Mouse (Mus musculus): Measurements from ENCODE around the gene Pnpla1. TPM values are rescaled to one million over a fixed set of nuclear protein-coding genes. Genes with fewer than 3 reads are reported as not detected.
"Not testable (repeated sequence)": the region's sequence is repeated elsewhere in the genome, so short reads cannot be mapped to it uniquely, and the experiment has no call there.

Pnpla1 gene
- total RNA-seq, 2 experiments from 2014 or later, result not detected

GRCm38 (mm10) chr17:28837840-28838239 is 20.4 kb upstream of the Pnpla1 start:
- DNase-seq, result no peak
- intact Hi-C loops (cut with DNase I), result no loop called here

- DNase-seq; intact Hi-C loops (cut with DNase I): not testable (repeated sequence)
These were observed 16.3 kb upstream of the Pnpla1 start for GRCm38 (mm10) chr17:28841947-28842346.

GRCm38 (mm10) chr17:28843665-28844064 is 14.5 kb upstream of the Pnpla1 start:
- intact Hi-C loops (cut with DNase I), result no loop called here
- DNase-seq, result no peak

- intact Hi-C loops (cut with DNase I), result no loop called here
These were observed 11.1 kb upstream of the Pnpla1 start for GRCm38 (mm10) chr17:28846974-28847617.

GRCm38 (mm10) chr17:28850511-28850910 is 7.7 kb upstream of the Pnpla1 start:
- intact Hi-C loops (cut with DNase I), result loop anchor here (10.0 kb wide), 1 partner anchor 176 kb away; no protein-coding TSS in a partner anchor
- DNase-seq, result no peak

More at GRCm38 (mm10) chr17:28846974-28847617, 11.1 kb upstream of the Pnpla1 start:
- DNase-seq, result no peak

GRCm38 (mm10) chr17:28854377-28854776 is 3.8 kb upstream of the Pnpla1 start:
- intact Hi-C loops (cut with DNase I), result loop anchor here (10.0 kb wide), 1 partner anchor 180 kb away; no protein-coding TSS in a partner anchor
- no peak for DNase-seq

GRCm38 (mm10) chr17:28855166-28855885 is 2.9 kb upstream of the Pnpla1 start:
- no peak for DNase-seq

GRCm38 (mm10) chr17:28856030-28856429 is 2.2 kb upstream of the Pnpla1 start:
- DNase-seq, result no peak
- intact Hi-C loops (cut with DNase I), result loop anchor here (10.0 kb wide), 1 partner anchor 181 kb away; no protein-coding TSS in a partner anchor

More at GRCm38 (mm10) chr17:28855166-28855885, 2.9 kb upstream of the Pnpla1 start:
- intact Hi-C loops (cut with DNase I), result loop anchor here (10.0 kb wide), 1 partner anchor 181 kb away; no protein-coding TSS in a partner anchor

GRCm38 (mm10) chr17:28863926-28864325 is 5.7 kb downstream of the Pnpla1 start:
- no peak for DNase-seq
- intact Hi-C loops (cut with DNase I), result no loop called here

GRCm38 (mm10) chr17:28864464-28864863 is 6.3 kb downstream of the Pnpla1 start:
- intact Hi-C loops (cut with DNase I), result no loop called here
- no peak for DNase-seq

GRCm38 (mm10) chr17:28866921-28867320 is 8.7 kb downstream of the Pnpla1 start:
- intact Hi-C loops (cut with DNase I), result no loop called here
- no peak for DNase-seq

GRCm38 (mm10) chr17:28867381-28867780 is 9.2 kb downstream of the Pnpla1 start:
- DNase-seq, result no peak
- intact Hi-C loops (cut with DNase I), result no loop called here

- intact Hi-C loops (cut with DNase I), result no loop called here
- no peak for DNase-seq
These were observed 11.3 kb downstream of the Pnpla1 start for GRCm38 (mm10) chr17:28869412-28870110.

GRCm38 (mm10) chr17:28870435-28870834 is 12.2 kb downstream of the Pnpla1 start:
- intact Hi-C loops (cut with DNase I), result no loop called here
- no peak for DNase-seq

GRCm38 (mm10) chr17:28871831-28872230 is 13.6 kb downstream of the Pnpla1 start:
- DNase-seq, result no peak
- intact Hi-C loops (cut with DNase I), result no loop called here

GRCm38 (mm10) chr17:28872322-28872721 is 14.1 kb downstream of the Pnpla1 start:
- intact Hi-C loops (cut with DNase I), result no loop called here

GRCm38 (mm10) chr17:28874216-28874615 is 16.0 kb downstream of the Pnpla1 start:
- intact Hi-C loops (cut with DNase I), result no loop called here
- no peak for DNase-seq

More at GRCm38 (mm10) chr17:28872322-28872721, 14.1 kb downstream of the Pnpla1 start:
- DNase-seq, result no peak

GRCm38 (mm10) chr17:28874825-28875224 is 16.6 kb downstream of the Pnpla1 start:
- DNase-seq, result peak in 1 of 2 experiments; percentile 28
- intact Hi-C loops (cut with DNase I), result no loop called here

GRCm38 (mm10) chr17:28875316-28875715 is 17.1 kb downstream of the Pnpla1 start:
- intact Hi-C loops (cut with DNase I), result no loop called here
- peak in 1 of 2 experiments; percentile 17 for DNase-seq

- DNase-seq, result no peak
- intact Hi-C loops (cut with DNase I), result no loop called here
These were observed 18.1 kb downstream of the Pnpla1 start for GRCm38 (mm10) chr17:28876331-28876730.

GRCm38 (mm10) chr17:28876821-28877220 is 18.6 kb downstream of the Pnpla1 start:
- DNase-seq, result no peak
- intact Hi-C loops (cut with DNase I), result no loop called here
